Mouse (Mus musculus) midbrain, postnatal 0 days (tissue): Measurements from ENCODE around the gene Fkbp2. TPM values are rescaled to one million over a fixed set of nuclear protein-coding genes. Genes with fewer than 3 reads are reported as not detected.
A peak's percentile ranks its signal among the peaks of the same experiment; 100 is the strongest.

Source experiments
- ATAC-seq: fragments of 200-750 bp; cut with Nextera tagmentation; 2 replicates; pipeline ENCODE4 v1.8.0; 2017; ENCODE audit warnings: moderate number of reproducible peaks, mild to moderate bottlenecking, moderate TSS enrichment, moderate library complexity; ENCODE audit not compliant: low FRiP score
- DNase-seq: peaks from one replicate; pipeline ENCODE4 v3.0.0-alpha.2; 2015; ENCODE audit warnings: low spot score
- H3K27ac ChIP-seq: fragments of 300-500 bp; sonication (generic); 2 replicates; pipeline ENCODE4 v1.5.1; 2014; ENCODE audit warnings: low read depth, mild to moderate bottlenecking, low read length, mixed read lengths
- H3K27me3 ChIP-seq: fragments of 300-500 bp; sonication (generic); 2 replicates; pipeline ENCODE4 v1.6.1; 2014; ENCODE audit warnings: low read length, control low read depth, mixed read lengths; ENCODE audit not compliant: insufficient read depth
- H3K36me3 ChIP-seq: fragments of 300-500 bp; sonication (generic); 2 replicates; pipeline ENCODE4 v1.6.1; 2014; ENCODE audit warnings: low read length, control low read depth, mixed read lengths; ENCODE audit not compliant: insufficient read depth
- H3K4me1 ChIP-seq: fragments of 300-500 bp; sonication (generic); 2 replicates; pipeline ENCODE4 v1.6.1; 2014; ENCODE audit warnings: mild to moderate bottlenecking, control low read depth, antibody characterized with exemption, low read length, mixed read lengths; ENCODE audit not compliant: insufficient read depth
- H3K4me2 ChIP-seq: fragments of 300-500 bp; sonication (generic); 2 replicates; pipeline ENCODE4 v1.6.1; 2014; ENCODE audit warnings: low read depth, mild to moderate bottlenecking, low read length, mixed read lengths; ENCODE audit not compliant: poor library complexity, severe bottlenecking
- H3K4me3 ChIP-seq: fragments of 300-500 bp; sonication (generic); 2 replicates; pipeline ENCODE4 v1.5.1; 2014; ENCODE audit warnings: low read depth, mild to moderate bottlenecking, low read length, moderate library complexity
- H3K9ac ChIP-seq: fragments of 300-500 bp; sonication (generic); replicated peaks from 2 replicates; pipeline ENCODE4 v1.6.1; 2014; ENCODE audit warnings: mild to moderate bottlenecking, low read length, moderate library complexity, mixed read lengths; ENCODE audit not compliant: poor library complexity, severe bottlenecking
- H3K9me3 ChIP-seq: fragments of 300-500 bp; sonication (generic); 2 replicates; pipeline ENCODE4 v1.6.1; 2016; ENCODE audit warnings: low read length, control low read depth
- CTCF ChIP-seq: IDR thresholded peaks from 2 replicates; pipeline ENCODE4 v1.5.1; 2016; ENCODE audit warnings: antibody characterized with exemption, mild to moderate bottlenecking
- WGBS: fragments of 180-500 bp; shearing (Covaris S2); extraction: QIAGEN DNeasy Blood & Tissue Kit; methylation state at CpG from one replicate; pipeline ENCODE4 v1.1.7; 2014; 5-methylcytosine and 5-hydroxymethylcytosine counted together
- polyA plus RNA-seq: library from polyadenylated mRNA; unstranded; fragments of >200 nt; fragmentation: Nextera tagmentation; extraction: Ambion mirVana; gene quantifications from 2 replicates; pipeline ENCODE4 v1.2.1, GENCODE M21; 2015
- total RNA-seq: library from RNA; depleted of rRNA; stranded (reverse); fragments of >200 nt; gene quantifications from 2 replicates; pipeline ENCODE4 v1.2.3, GENCODE M21; 2014

The Fkbp2 gene
- total and polyA plus RNA-seq, 2 experiments from 2014 or later: 29.3 to 149 TPM

GRCm38 (mm10) chr19:6981465-6981864, 1.2 kb upstream of the Fkbp2 start:
- Histone ChIP-seq H3K4me2 (no peak overlapping the region), H3K9ac (no peak overlapping the region), H3K4me3 (no peak overlapping the region), H3K9me3 (no peaks in the 10 kb centered on the region), H3K36me3 (peaks cover 27% of the 10 kb centered on the region), H3K27ac (no peak overlapping the region), H3K27me3 (no peaks in the 10 kb centered on the region), H3K4me1 (peaks cover 20% of the 10 kb centered on the region; the same call in 1 of the 2 replicates)
- no peak for DNase-seq
- ATAC-seq: no peak
- 87% methylated on average over 4 of the region's 4 CpGs for WGBS
- TF ChIP-seq CTCF: no peak

- H3K9me3 ChIP-seq: no peaks in the 10 kb centered on the region
- ATAC-seq: peak; percentile 90
- WGBS: 1% methylated on average over 56 of the region's 59 CpGs
Measured at GRCm38 (mm10) chr19:6979486-6980380, 568 bp downstream of the Fkbp2 start.

GRCm38 (mm10) chr19:6979001-6979479, 1.3 kb downstream of the Fkbp2 start:
- Histone ChIP-seq H3K36me3 (peaks cover 19% of the 10 kb centered on the region), H3K27ac (peak overlapping the region; percentile 95), H3K4me1 (peaks cover 19% of the 10 kb centered on the region; the same call in 1 of the 2 replicates), H3K9me3 (no peaks in the 10 kb centered on the region), H3K4me2 (peak overlapping the region; percentile 84), H3K4me3 (peak overlapping the region; percentile 65), H3K9ac (peak overlapping the region; percentile 74), H3K27me3 (no peaks in the 10 kb centered on the region)
- TF ChIP-seq CTCF: no peak
- ATAC-seq (no peak), DNase-seq (peak; percentile 18)
- WGBS: 8% methylated on average over 11 of the region's 11 CpGs

More at GRCm38 (mm10) chr19:6979486-6980380, 568 bp downstream of the Fkbp2 start:
- Histone ChIP-seq H3K27ac (peak overlapping the region; percentile 95), H3K4me3 (peak overlapping the region; percentile 65), H3K36me3 (peaks cover 20% of the 10 kb centered on the region), H3K9ac (peak overlapping the region; percentile 74), H3K4me2 (peak overlapping the region; percentile 84), H3K27me3 (no peaks in the 10 kb centered on the region), H3K4me1 (peaks cover 19% of the 10 kb centered on the region; the same call in 1 of the 2 replicates)
- TF ChIP-seq CTCF: peak; percentile 71
- DNase-seq: peak; percentile 99

GRCm38 (mm10) chr19:6978639-6978974, 1.7 kb downstream of the Fkbp2 start:
- H3K9me3 ChIP-seq: no peaks in the 10 kb centered on the region
- peak overlapping the region; percentile 65 for H3K4me3 ChIP-seq
- DNase-seq (no peak), ATAC-seq (no peak)
- peaks cover 19% of the 10 kb centered on the region; the same call in 1 of the 2 replicates for H3K4me1 ChIP-seq
- H3K9ac ChIP-seq: peak overlapping the region; percentile 74; the same call in 1 of the 2 replicates
- peaks cover 19% of the 10 kb centered on the region for H3K36me3 ChIP-seq
- peak overlapping the region; percentile 95 for H3K27ac ChIP-seq
- TF ChIP-seq CTCF: no peak
- no peaks in the 10 kb centered on the region for H3K27me3 ChIP-seq
- H3K4me2 ChIP-seq: peak overlapping the region; percentile 84
- 47% methylated on average over 3 of the region's 3 CpGs for WGBS

- no peak for DNase-seq
- peak overlapping the region; percentile 95; the same call in 1 of the 2 replicates for H3K27ac ChIP-seq
- ATAC-seq: no peak
- H3K27me3 ChIP-seq: no peaks in the 10 kb centered on the region
- peak overlapping the region; percentile 65; the same call in 1 of the 2 replicates for H3K4me3 ChIP-seq
- H3K9ac ChIP-seq: 0 out of 2 replicates have a peak overlapping the region, but pooled peaks have one; percentile 29
- peaks cover 19% of the 10 kb centered on the region; the same call in 1 of the 2 replicates for H3K4me1 ChIP-seq
- TF ChIP-seq CTCF: no peak
- H3K36me3 ChIP-seq: peaks cover 19% of the 10 kb centered on the region
- 80% methylated on average over 13 of the region's 13 CpGs for WGBS
- peak overlapping the region; percentile 84 for H3K4me2 ChIP-seq
- no peaks in the 10 kb centered on the region for H3K9me3 ChIP-seq
Measured at GRCm38 (mm10) chr19:6977759-6978638, 2.3 kb downstream of the Fkbp2 start.
